ENCODE assay signal across 23 mouse cellular contexts in the genomic region with DNA sequence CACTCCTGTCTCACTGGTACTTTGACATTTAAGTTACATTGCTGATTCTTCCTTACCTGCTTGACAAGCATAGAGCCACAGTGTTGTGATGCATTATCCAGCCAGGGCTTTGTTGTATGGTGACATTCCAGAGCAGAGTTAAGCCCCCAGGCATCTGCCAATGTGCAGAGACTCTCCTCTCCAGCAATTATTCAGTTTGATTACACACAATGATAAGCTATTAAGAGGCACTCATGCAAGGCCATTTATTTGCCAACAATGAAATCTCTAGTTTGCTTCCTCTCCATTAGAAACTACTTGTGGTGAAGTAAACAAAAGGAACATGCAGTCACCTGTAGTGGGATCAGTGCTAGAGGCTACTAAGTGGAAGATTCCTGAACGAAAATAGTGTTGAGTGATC.
DNase-seq lines count a peak whose midpoint lies in the region; ATAC-seq and TF ChIP-seq lines count a peak whose summit lies in the region.
"Had no signal": no experiment of that assay in that cellular context is flagged by ENCODE, and none has a peak within 500 bp of the region (broad histone marks: within the 10 kb centered on the region; RNA-seq: fewer than 3 reads in every experiment).

No protein-coding gene starts in this region.

- no peak overlapping the region for H3K9ac ChIP-seq in hindbrain, embryonic 11.5 days (ENCODE audit: low read depth, low read length)
- H3K9ac ChIP-seq: embryonic facial prominence, embryonic 13.5 days; limb, embryonic 15.5 days had no signal

- no peak overlapping the region for H3K27ac ChIP-seq in hindbrain, embryonic 11.5 days (ENCODE audit: low read depth, low read length)
- no peak overlapping the region for H3K27ac ChIP-seq in hindbrain, embryonic 10.5 days
- H3K27ac ChIP-seq in embryonic facial prominence, embryonic 10.5 days (replicated peaks) = no peak overlapping the region
- H3K27ac ChIP-seq: embryonic facial prominence, embryonic 13.5 days; gastrocnemius, adult 2 months; heart, embryonic 10.5 days; limb, embryonic 15.5 days; midbrain, embryonic 10.5 days had no signal

- H3K4me2 ChIP-seq in hindbrain, embryonic 11.5 days (replicated peaks; ENCODE audit: low read depth, low read length) = no peak overlapping the region
- H3K4me2 ChIP-seq: embryonic facial prominence, embryonic 13.5 days; limb, embryonic 15.5 days had no signal

- DNase-seq in hindbrain, embryonic 11.5 days (ENCODE audit: low spot score) = peak; percentile 2
- DNase-seq in hindbrain, embryonic 10.5 days (ENCODE audit: low spot score) = no peak
- DNase-seq in brain, embryonic 14.5 days (ENCODE audit: low read depth) = peak; percentile 45
- DNase-seq in embryonic facial prominence, embryonic 10.5 days (ENCODE audit: low spot score) = peak; percentile 17
- DNase-seq in mesoderm, embryonic 11.5 days (ENCODE audit: low read depth, low spot score) = peak; percentile 12
- no peak for DNase-seq in gastrocnemius, postnatal 36 days
- DNase-seq: adrenal gland, postnatal 36 days; cerebellum, adult 9-10 months; gastrocnemius, adult 2 months; heart, postnatal 14 days; kidney, adult 8-10 months; kidney, postnatal 36 days; layer of hippocampus, adult 9-11 months; lung, postnatal 14 days; spleen, adult 18-20 months; thymus, adult 2 months had no signal

- no peaks in the 10 kb centered on the region for H3K9me3 ChIP-seq in hindbrain, embryonic 11.5 days (ENCODE audit: control insufficient read depth, low read length)
- no peaks in the 10 kb centered on the region for H3K9me3 ChIP-seq in hindbrain, embryonic 10.5 days
- no peaks in the 10 kb centered on the region for H3K9me3 ChIP-seq in embryonic facial prominence, embryonic 10.5 days
- H3K9me3 ChIP-seq: embryonic facial prominence, embryonic 13.5 days; heart, embryonic 10.5 days; limb, embryonic 15.5 days; midbrain, embryonic 10.5 days had no signal

- H3K4me1 ChIP-seq in hindbrain, embryonic 11.5 days (replicated peaks; ENCODE audit: control insufficient read depth, insufficient read depth, low read length) = no peaks in the 10 kb centered on the region
- H3K4me1 ChIP-seq in hindbrain, embryonic 10.5 days (replicated peaks) = peaks cover 7% of the 10 kb centered on the region; the same call in 1 of the 2 replicates
- H3K4me1 ChIP-seq in embryonic facial prominence, embryonic 10.5 days = no peaks in the 10 kb centered on the region
- H3K4me1 ChIP-seq: embryonic facial prominence, embryonic 13.5 days; heart, embryonic 10.5 days; limb, embryonic 15.5 days had no signal

- H3K27me3 ChIP-seq in hindbrain, embryonic 11.5 days (ENCODE audit: control insufficient read depth, insufficient read depth, low read length) = no peaks in the 10 kb centered on the region
- no peaks in the 10 kb centered on the region for H3K27me3 ChIP-seq in hindbrain, embryonic 10.5 days (ENCODE audit: insufficient read depth, poor library complexity, severe bottlenecking)
- H3K27me3 ChIP-seq in embryonic facial prominence, embryonic 10.5 days (replicated peaks; ENCODE audit: low read depth, poor library complexity, severe bottlenecking) = no peaks in the 10 kb centered on the region
- H3K27me3 ChIP-seq: embryonic facial prominence, embryonic 13.5 days; limb, embryonic 15.5 days had no signal

- TF ChIP-seq POLR2A in brain, embryonic 14.5 days (IDR thresholded peaks at IDR 0.05; ENCODE audit: borderline replicate concordance, extremely low read depth, insufficient read depth, insufficient read length, poor library complexity, severe bottlenecking) = no peak

- ATAC-seq in hindbrain, embryonic 11.5 days (ENCODE audit: low FRiP score) = peak; percentile 47; the same call in 1 of the 2 replicates
- ATAC-seq in CD4-positive, CD25-positive, alpha-beta regulatory T cell, adult 4 months = no peak
- ATAC-seq: inflammation-experienced regulatory T-cells, adult 6 months had no signal

- 55% methylated on average over 1 of the region's 1 CpGs for WGBS in hindbrain, embryonic 11.5 days
- WGBS in hindbrain, embryonic 10.5 days = 68% methylated on average over 1 of the region's 1 CpGs
- 46% methylated on average over 1 of the region's 1 CpGs for WGBS in embryonic facial prominence, embryonic 10.5 days

- TF ChIP-seq CTCF in brain, embryonic 14.5 days (IDR thresholded peaks at IDR 0.05; ENCODE audit: borderline replicate concordance, extremely low read depth, insufficient read depth, insufficient read length) = no peak

- H3K4me3 ChIP-seq in hindbrain, embryonic 11.5 days (ENCODE audit: low read depth, low read length) = no peak overlapping the region
- no peak overlapping the region for H3K4me3 ChIP-seq in hindbrain, embryonic 10.5 days
- H3K4me3 ChIP-seq in embryonic facial prominence, embryonic 10.5 days = no peak overlapping the region
- H3K4me3 ChIP-seq: embryonic facial prominence, embryonic 13.5 days; gastrocnemius, adult 2 months; heart, embryonic 10.5 days; limb, embryonic 15.5 days; midbrain, embryonic 10.5 days; myocyte had no signal

- intact Hi-C loops in gastrocnemius, postnatal 36 days (cut with DNase I) = no loop called here

- H3K36me3 ChIP-seq in hindbrain, embryonic 11.5 days (ENCODE audit: control insufficient read depth, insufficient read depth, low read length) = no peaks in the 10 kb centered on the region
- H3K36me3 ChIP-seq in hindbrain, embryonic 10.5 days = no peaks in the 10 kb centered on the region
- H3K36me3 ChIP-seq in embryonic facial prominence, embryonic 10.5 days (replicated peaks) = no peaks in the 10 kb centered on the region
- H3K36me3 ChIP-seq: embryonic facial prominence, embryonic 13.5 days; heart, embryonic 10.5 days; limb, embryonic 15.5 days; midbrain, embryonic 10.5 days had no signal

Comparison
In these comparisons a context has a peak if more than half of its experiments do, and no peak if none do; other contexts are left out.
1. DNase-seq: peak in hindbrain, embryonic 11.5 days (single experiment), brain, embryonic 14.5 days (single experiment), embryonic facial prominence, embryonic 10.5 days (single experiment) and mesoderm, embryonic 11.5 days (single experiment); none in hindbrain, embryonic 10.5 days (single experiment) and gastrocnemius, postnatal 36 days (0 of 2).